Mouse (Mus musculus) testis, adult 2 months (tissue): ENCODE measurements around the gene Eme2. TPM values are rescaled to one million over a fixed set of nuclear protein-coding genes. Genes with fewer than 3 reads are reported as not detected.
A peak's percentile ranks its signal among the peaks of the same experiment; 100 is the strongest.

Source experiments
- H3K27ac ChIP-seq: fragments of 200-500 bp; 2 replicates; pipeline ENCODE4 v1.5.1; 2012; ENCODE audit warnings: low read depth, low read length; ENCODE audit not compliant: control insufficient read depth, insufficient read depth
- H3K27me3 ChIP-seq: fragments of 200-500 bp; 2 replicates; pipeline ENCODE4 v1.6.1; 2012; ENCODE audit warnings: mild to moderate bottlenecking, low read length, moderate library complexity; ENCODE audit not compliant: control insufficient read depth, insufficient read depth
- H3K36me3 ChIP-seq: fragments of 200-500 bp; 2 replicates; pipeline ENCODE4 v1.6.1; 2012; ENCODE audit warnings: mild to moderate bottlenecking, low read length; ENCODE audit not compliant: control insufficient read depth, insufficient read depth
- H3K4me1 ChIP-seq: fragments of 200-500 bp; 2 replicates; pipeline ENCODE4 v1.6.1; 2012; ENCODE audit warnings: low read length; ENCODE audit not compliant: control insufficient read depth, insufficient read depth
- H3K4me3 ChIP-seq: fragments of 200-500 bp; 2 replicates; pipeline ENCODE4 v1.5.1; 2012; ENCODE audit warnings: low read depth, mild to moderate bottlenecking, low read length, moderate library complexity, mixed read lengths; ENCODE audit not compliant: control insufficient read depth
- CTCF ChIP-seq: fragments of 200-500 bp; IDR thresholded peaks from 2 replicates; pipeline ENCODE4 v1.5.1; 2012; ENCODE audit warnings: low read depth, mild to moderate bottlenecking, inconsistent platforms, low read length, moderate library complexity; ENCODE audit not compliant: control insufficient read depth, insufficient read depth, insufficient replicate concordance
- POLR2A ChIP-seq: fragments of 200-500 bp; IDR thresholded peaks from 2 replicates; pipeline ENCODE4 v1.6.1; 2012; ENCODE audit warnings: low read depth, mild to moderate bottlenecking, inconsistent platforms, low read length, moderate library complexity; ENCODE audit not compliant: control insufficient read depth
- polyA plus RNA-seq: library from polyadenylated mRNA; depleted of rRNA; stranded (reverse); fragments of >200 nt; gene quantifications from 2 replicates; pipeline ENCODE4 v1.2.3, GENCODE M21; 2012

Eme2 gene
- polyA plus RNA-seq, 1 experiment: 28.0 TPM

DNA sequence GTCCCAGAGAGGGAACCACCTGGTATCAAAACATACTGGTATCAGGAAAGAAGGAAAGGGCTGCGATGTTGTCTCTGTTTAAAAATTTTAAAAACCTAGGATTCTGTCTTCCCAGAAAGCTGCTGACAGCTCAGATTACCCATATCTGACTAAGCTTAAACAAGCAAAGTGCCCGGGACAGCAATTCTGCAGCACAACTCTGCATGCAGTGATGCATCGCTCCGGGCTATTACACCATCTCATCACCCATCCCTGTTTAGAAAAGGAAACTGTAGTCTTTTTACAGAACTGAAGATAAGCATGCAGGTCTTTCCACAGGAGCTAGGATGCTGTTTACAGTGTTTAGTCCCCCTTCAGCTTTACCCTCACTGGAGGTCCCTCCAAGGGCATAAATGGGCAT is 40.0 kb upstream of the Eme2 start:
- Histone ChIP-seq H3K36me3 (no peaks in the 10 kb centered on the region), H3K27me3 (no peaks in the 10 kb centered on the region), H3K27ac (no peak overlapping the region), H3K4me1 (peaks cover 5% of the 10 kb centered on the region), H3K4me3 (peak overlapping the region; percentile 71)
- no peak for TF ChIP-seq POLR2A
- no peak for TF ChIP-seq CTCF

DNA sequence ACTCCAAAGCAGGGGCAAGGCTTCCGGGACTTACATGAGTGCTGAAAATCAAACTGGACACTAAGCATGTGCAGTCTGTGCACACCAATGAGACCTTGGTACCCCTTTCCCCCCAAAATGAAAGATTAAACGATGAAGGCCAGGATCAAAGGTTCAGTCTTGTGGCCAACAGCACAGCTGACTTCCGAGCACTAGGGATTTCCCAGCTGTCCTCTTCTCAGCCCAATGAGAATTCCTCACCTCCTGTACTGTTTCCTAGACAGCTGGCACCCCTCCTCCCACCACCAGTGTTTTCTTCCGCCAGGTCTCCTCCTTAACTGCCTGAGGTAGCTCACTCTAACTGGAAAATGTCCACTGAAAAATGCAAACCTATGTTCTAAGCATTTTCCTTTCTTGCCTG is 38.3 kb upstream of the Eme2 start:
- Histone ChIP-seq H3K27me3 (no peaks in the 10 kb centered on the region), H3K4me1 (peaks cover 5% of the 10 kb centered on the region), H3K36me3 (no peaks in the 10 kb centered on the region), H3K4me3 (no peak overlapping the region), H3K27ac (no peak overlapping the region)
- TF ChIP-seq POLR2A (no peak), CTCF (no peak)

DNA sequence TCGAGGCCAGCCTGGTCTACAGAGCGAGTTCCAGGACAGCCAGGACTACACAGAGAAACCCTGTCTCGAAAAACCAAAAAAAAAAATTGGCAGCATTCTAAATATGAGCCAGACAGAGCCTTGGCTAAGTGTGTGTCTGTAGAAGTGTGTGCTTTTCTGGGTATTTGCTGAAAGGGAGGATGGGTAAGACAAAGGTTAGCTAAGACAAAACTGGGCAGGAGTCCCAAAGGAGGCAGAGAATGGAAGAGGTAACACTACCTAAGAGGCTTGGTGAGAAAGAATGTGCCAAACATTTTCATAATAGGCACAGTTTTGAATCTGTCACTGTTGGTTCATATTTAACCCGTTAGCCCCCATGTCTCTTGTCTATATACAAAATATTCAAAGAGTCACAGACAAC is 37.5 kb upstream of the Eme2 start:
- H3K27me3 ChIP-seq: no peaks in the 10 kb centered on the region
- no peaks in the 10 kb centered on the region for H3K36me3 ChIP-seq
- H3K27ac ChIP-seq: no peak overlapping the region
- H3K4me1 ChIP-seq: peaks cover 5% of the 10 kb centered on the region
- TF ChIP-seq CTCF (no peak), POLR2A (no peak)
- H3K4me3 ChIP-seq: no peak overlapping the region

DNA sequence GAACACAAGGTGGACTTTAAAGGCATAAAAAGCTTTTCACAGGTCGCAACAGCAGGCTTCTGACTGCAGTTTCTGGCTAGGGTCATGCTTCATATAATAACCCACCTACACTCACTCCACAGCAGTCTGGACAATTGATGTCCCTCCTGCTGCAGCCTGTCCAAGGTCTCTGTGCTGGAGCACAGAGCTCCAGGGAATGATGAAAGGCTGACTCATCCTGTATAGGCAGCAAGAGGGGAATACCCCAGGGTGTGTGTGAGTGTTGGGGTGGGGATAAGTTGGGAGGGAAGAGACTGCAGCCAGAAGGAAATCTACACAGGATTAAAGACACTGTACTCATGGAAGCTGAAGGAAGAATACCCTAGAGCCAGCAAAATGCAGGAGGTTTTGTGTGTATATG is 34.6 kb upstream of the Eme2 start:
- H3K4me1 ChIP-seq: no peaks in the 10 kb centered on the region; the same call in 1 of the 2 replicates
- H3K36me3 ChIP-seq: no peaks in the 10 kb centered on the region; the same call in 1 of the 2 replicates
- no peak overlapping the region for H3K4me3 ChIP-seq

DNA sequence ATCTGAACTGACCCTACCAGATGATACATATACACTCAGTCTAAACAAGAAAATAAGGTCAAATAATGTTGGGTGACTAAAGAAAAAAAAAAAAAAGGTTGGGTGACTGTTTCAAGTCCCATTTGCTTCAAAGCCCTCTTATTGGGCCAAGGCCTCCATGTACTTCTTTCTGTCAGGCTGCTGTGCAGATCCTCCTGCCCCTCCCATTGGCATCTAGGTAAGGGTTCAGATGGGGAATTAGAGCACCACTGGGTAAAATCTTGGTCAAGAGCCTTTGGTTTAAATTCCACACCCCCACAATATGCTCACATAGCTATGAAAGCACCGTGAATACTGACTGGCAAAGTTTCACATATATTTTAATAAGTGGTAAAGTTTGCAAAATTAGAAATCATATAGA is 28.4 kb upstream of the Eme2 start:
- no peaks in the 10 kb centered on the region for H3K4me1 ChIP-seq
- H3K27me3 ChIP-seq: no peaks in the 10 kb centered on the region
- H3K36me3 ChIP-seq: peaks cover 1% of the 10 kb centered on the region
- no peak overlapping the region for H3K27ac ChIP-seq
- no peak for TF ChIP-seq CTCF
- TF ChIP-seq POLR2A: no peak
- H3K4me3 ChIP-seq: no peak overlapping the region

More for the DNA sequence above, 34.6 kb upstream of the Eme2 start:
- H3K27me3 ChIP-seq: no peaks in the 10 kb centered on the region
- H3K27ac ChIP-seq: no peak overlapping the region
- TF ChIP-seq POLR2A (no peak), CTCF (no peak)

DNA sequence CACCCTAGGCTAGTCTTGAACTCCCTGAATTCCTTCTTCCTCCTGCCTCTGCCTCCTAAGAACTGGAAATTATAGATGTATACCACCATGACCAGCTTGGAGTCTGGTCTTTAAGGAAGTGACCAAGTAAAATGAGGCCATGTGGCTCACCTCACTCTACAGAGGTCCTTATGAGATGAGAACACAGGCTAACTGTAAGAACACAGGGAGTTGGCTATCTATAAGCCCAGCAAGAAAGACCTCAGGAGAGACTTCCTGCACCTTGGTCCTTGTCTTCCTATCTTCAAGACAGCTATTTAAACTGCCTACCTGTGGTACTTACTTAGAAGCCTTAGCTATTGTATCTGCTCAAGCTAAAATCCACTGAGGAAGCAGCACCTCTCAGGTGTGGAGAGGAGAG is 19.1 kb upstream of the Eme2 start:
- Histone ChIP-seq H3K27me3 (no peaks in the 10 kb centered on the region), H3K27ac (no peak overlapping the region), H3K4me1 (no peaks in the 10 kb centered on the region), H3K36me3 (peaks cover 7% of the 10 kb centered on the region), H3K4me3 (no peak overlapping the region)
- TF ChIP-seq POLR2A (no peak), CTCF (no peak)

DNA sequence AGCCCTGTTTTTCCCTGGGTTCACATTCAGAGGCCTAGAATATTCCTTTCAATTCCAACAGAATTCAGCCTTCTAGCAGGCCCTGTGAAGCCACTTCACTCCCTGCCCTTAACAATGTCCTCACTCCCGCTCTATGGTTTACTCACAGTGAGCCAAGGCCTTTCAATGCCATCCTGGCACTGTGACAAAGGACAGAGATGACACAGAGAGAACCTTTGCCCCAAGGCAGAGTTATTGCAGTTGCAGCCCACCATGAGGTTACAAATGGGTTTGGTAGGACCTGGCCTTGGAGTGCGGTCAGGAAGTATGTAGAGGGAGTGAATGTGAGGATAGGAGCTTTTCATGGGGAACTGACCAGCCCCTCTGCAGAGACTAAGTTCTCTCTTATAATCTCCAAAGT is 12.7 kb upstream of the Eme2 start:
- no peak for TF ChIP-seq POLR2A
- no peak for TF ChIP-seq CTCF
- H3K4me1 ChIP-seq: no peaks in the 10 kb centered on the region
- peaks cover 9% of the 10 kb centered on the region for H3K36me3 ChIP-seq
- no peak overlapping the region for H3K4me3 ChIP-seq
- no peaks in the 10 kb centered on the region for H3K27me3 ChIP-seq
- H3K27ac ChIP-seq: no peak overlapping the region

DNA sequence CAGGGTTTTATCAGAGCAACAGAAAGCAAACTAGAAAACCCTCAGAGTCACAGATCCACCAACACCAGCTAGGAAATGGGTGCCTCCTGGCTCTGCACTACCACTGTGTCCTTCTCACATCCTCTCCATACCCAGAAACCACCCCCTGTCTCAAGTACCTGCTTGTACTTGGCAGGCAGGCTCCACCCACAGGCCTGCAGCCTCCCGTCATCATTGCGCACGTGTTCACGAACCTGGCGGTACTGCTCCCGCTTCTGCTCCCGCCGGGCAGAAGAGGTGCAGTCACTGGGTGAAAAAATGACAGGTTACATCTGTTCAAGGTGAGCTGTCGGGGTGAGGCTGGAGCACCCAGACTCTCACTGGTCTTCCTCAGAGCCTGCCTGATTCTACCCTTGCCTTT is 8.9 kb upstream of the Eme2 start:
- Histone ChIP-seq H3K36me3 (peaks cover 5% of the 10 kb centered on the region), H3K4me3 (no peak overlapping the region), H3K4me1 (no peaks in the 10 kb centered on the region), H3K27me3 (no peaks in the 10 kb centered on the region), H3K27ac (no peak overlapping the region)
- TF ChIP-seq CTCF (no peak), POLR2A (no peak)
